Mouse (Mus musculus): ENCODE results near the gene Dnali1. TPM values are rescaled to one million over a fixed set of nuclear protein-coding genes. Genes with fewer than 3 reads are reported as not detected.

Gene Dnali1
- 0.10 TPM in 1 of 2 replicates, not detected in the other for polyA plus RNA-seq (2016; fragmentation: Nextera tagmentation; extraction: Ambion mirVana)

DNA sequence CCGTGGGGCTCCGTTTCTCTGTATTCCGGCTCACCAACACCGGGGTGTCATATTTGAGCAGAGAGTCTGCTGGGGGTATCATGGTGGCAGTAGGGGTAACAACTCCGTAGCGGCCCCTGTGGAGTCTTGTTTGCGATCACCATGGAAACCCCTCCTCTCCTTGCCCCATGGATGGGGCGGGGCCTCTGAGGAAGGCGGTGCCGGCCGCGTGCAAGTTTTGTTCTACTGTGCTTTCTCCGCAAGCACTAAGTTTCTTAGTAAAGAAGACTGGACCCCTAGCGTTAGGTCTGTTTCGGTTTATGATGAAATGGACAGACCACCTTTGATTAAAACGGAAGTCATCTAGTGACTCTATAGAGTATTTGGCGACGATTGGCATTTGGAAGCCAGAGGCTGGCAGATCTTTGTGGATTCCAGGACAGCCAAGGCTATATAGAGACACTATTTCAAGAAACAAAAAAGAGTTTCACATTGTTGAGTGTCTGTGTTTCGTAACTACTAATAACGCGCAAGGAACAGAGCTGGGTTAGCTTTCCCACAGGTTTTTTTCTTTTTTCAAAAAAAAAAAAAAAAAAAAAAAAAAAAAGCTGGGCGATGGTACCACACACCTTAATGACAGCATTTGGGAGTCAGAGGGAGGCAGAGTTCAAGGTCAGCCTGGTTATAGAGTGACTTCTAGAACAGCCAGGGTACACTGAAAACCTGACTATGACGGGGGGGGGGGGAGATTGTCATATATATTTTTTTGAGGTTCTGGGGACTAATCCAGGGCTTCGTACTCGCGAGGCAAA is at the start of gene Dnali1:
Gene Dnali1, minus strand, starts transcription at position 187 of the 791 bp plus-strand sequence.
- peak within 1 kb of the TSS; percentile 93 for H3K4me2 ChIP-seq
- no peaks in the 10 kb centered on the region for H3K9me3 ChIP-seq (replicated peaks)
- H3K27ac ChIP-seq: peak within 1 kb of the TSS; percentile 83
- no peak; the same call in 1 of the 2 replicates for ATAC-seq
- H3K36me3 ChIP-seq: peaks cover 32% of the 10 kb centered on the region
- peaks cover 11% of the 10 kb centered on the region; the same call in 1 of the 2 replicates for H3K27me3 ChIP-seq (replicated peaks)
- H3K4me1 ChIP-seq: peaks cover 24% of the 10 kb centered on the region
- peak within 1 kb of the TSS; percentile 96 for H3K4me3 ChIP-seq
- 3% methylated on average over 26 of the region's 26 CpGs for WGBS (ENCODE audit: insufficient replicate concordance)
- H3K9ac ChIP-seq: peak within 1 kb of the TSS; percentile 89

- Histone ChIP-seq H3K4me2 (no peak overlapping the region), H3K9me3 (replicated peaks) (no peaks in the 10 kb centered on the region), H3K27ac (peak overlapping the region; percentile 17; the same call in 1 of the 2 replicates), H3K4me3 (no peak overlapping the region), H3K4me1 (peaks cover 55% of the 10 kb centered on the region), H3K9ac (no peak overlapping the region), H3K27me3 (replicated peaks) (no peaks in the 10 kb centered on the region), H3K36me3 (peaks cover 27% of the 10 kb centered on the region)
- no peak for ATAC-seq
- 69% methylated on average over 4 of the region's 4 CpGs for WGBS (ENCODE audit: insufficient replicate concordance)
Observed at GRCm38 (mm10) chr4:125115081-125115480, 49.6 kb upstream of the Dnali1 start.

DNA sequence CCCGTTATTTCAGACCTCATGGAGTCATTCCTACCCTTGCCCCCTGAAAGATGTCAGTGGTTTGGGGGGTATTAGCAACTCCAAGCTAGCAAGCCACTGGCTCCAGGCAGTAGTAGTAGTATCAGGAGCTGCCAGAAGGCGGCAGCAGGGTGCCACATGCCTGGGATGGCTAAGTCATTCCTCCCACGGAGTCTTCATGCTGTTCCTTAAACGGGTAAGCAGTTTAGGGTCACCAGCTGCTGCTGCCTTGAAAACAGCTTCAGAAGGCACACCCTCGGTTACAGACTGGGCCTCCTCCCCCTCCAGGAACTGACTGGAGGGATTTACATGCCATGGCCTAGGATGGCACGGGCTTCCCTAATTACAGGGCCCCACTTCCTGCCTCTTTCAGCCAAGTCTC is 49.1 kb upstream of the Dnali1 start:
- Histone ChIP-seq H3K9me3 (replicated peaks) (no peaks in the 10 kb centered on the region), H3K4me1 (peaks cover 55% of the 10 kb centered on the region), H3K27ac (peak overlapping the region; percentile 17; the same call in 1 of the 2 replicates), H3K36me3 (peaks cover 27% of the 10 kb centered on the region), H3K4me2 (no peak overlapping the region), H3K4me3 (no peak overlapping the region), H3K27me3 (replicated peaks) (no peaks in the 10 kb centered on the region), H3K9ac (no peak overlapping the region)
- WGBS (ENCODE audit: insufficient replicate concordance): 8% methylated on average over 6 of the region's 6 CpGs
- peak; percentile 36; the same call in 1 of the 2 replicates for ATAC-seq

DNA sequence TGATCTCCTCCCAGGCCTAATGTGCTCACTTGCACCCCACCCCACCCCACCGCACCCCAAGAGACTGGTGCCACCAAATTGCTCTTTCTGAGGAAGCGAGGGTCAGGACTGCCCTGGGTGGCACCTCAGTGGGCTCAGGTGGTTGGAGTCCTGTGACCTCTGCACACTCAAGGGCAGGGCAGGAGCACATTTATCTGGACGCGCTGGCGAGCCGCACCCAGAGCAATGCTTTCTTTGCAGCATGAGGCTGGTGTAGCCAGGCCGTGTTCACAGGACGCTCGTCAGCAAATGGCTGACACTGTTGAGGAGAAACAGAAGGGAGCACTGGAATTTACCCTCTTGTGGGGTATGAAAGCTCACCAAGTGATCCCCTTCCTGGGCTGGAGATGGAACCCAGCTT is 39.9 kb upstream of the Dnali1 start:
- WGBS (ENCODE audit: insufficient replicate concordance): 87% methylated on average over 9 of the region's 9 CpGs
- H3K36me3 ChIP-seq: peaks cover 73% of the 10 kb centered on the region
- ATAC-seq: no peak

GRCm38 (mm10) chr4:125101334-125101733 is 35.8 kb upstream of the Dnali1 start:
- H3K27me3 ChIP-seq (replicated peaks): no peaks in the 10 kb centered on the region
- WGBS (ENCODE audit: insufficient replicate concordance): 77% methylated on average over 13 of the region's 13 CpGs
- no peak overlapping the region for H3K4me3 ChIP-seq
- peaks cover 56% of the 10 kb centered on the region for H3K36me3 ChIP-seq
- no peak overlapping the region for H3K27ac ChIP-seq
- no peaks in the 10 kb centered on the region for H3K9me3 ChIP-seq (replicated peaks)
- no peak for ATAC-seq
- H3K9ac ChIP-seq: no peak overlapping the region
- H3K4me2 ChIP-seq: no peak overlapping the region
- H3K4me1 ChIP-seq: no peaks in the 10 kb centered on the region

More for the DNA sequence above, 39.9 kb upstream of the Dnali1 start:
- no peak overlapping the region for H3K4me2 ChIP-seq
- no peak overlapping the region for H3K27ac ChIP-seq
- no peaks in the 10 kb centered on the region for H3K9me3 ChIP-seq (replicated peaks)
- H3K4me3 ChIP-seq: no peak overlapping the region
- no peaks in the 10 kb centered on the region for H3K27me3 ChIP-seq (replicated peaks)
- H3K9ac ChIP-seq: no peak overlapping the region
- no peaks in the 10 kb centered on the region for H3K4me1 ChIP-seq

DNA sequence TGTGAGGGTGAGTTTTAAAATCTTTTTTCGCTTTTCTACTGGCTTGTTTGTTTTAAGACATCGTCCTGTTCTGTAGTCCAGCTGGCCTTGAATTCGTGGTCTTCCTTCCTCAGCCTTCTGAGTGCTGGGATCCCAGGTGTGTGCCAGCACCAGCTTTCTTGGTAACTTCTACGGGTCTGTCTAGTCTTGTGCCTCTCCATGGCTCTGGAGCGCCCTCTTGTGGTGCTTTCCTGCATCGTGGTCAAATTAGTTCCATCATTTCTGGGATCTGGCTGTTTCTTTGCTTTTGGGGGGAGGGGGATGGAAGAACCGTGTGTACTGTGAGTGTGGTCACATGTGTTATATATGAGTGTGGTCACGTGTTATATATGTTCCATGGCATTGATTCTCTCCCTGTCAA is 34.0 kb upstream of the Dnali1 start:
- H3K9ac ChIP-seq: no peak overlapping the region
- no peak overlapping the region for H3K4me3 ChIP-seq
- no peaks in the 10 kb centered on the region for H3K27me3 ChIP-seq (replicated peaks)
- no peaks in the 10 kb centered on the region for H3K4me1 ChIP-seq
- ATAC-seq: peak; percentile 52
- 6% methylated on average over 8 of the region's 8 CpGs for WGBS (ENCODE audit: insufficient replicate concordance)
- H3K4me2 ChIP-seq: no peak overlapping the region
- peaks cover 42% of the 10 kb centered on the region for H3K36me3 ChIP-seq
- no peak overlapping the region for H3K27ac ChIP-seq
- no peaks in the 10 kb centered on the region for H3K9me3 ChIP-seq (replicated peaks)

DNA sequence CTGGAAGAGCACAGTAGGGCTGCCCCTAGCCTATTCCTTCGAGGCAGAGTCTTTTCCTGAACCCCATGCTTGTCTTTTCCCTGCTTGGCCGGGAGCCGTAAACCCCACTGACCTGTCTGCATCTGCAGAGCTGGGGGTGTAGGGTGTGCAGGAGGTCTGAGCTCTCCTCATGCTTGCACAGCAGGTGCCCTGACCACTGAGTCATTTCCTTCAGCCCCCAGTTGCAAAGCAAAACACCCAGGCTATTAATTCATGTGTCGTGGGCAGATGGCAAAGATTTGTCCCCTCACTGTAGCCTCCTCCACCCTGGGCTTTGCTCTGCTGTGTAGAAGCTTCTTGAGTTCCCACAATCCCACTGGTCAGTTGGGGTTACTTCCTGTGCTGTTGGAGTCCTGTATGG is 31.9 kb upstream of the Dnali1 start:
- no peak for ATAC-seq
- no peak overlapping the region for H3K27ac ChIP-seq
- H3K4me2 ChIP-seq: no peak overlapping the region
- 70% methylated on average over 4 of the region's 4 CpGs for WGBS (ENCODE audit: insufficient replicate concordance)
- no peak overlapping the region for H3K9ac ChIP-seq
- no peaks in the 10 kb centered on the region for H3K4me1 ChIP-seq
- no peaks in the 10 kb centered on the region for H3K27me3 ChIP-seq (replicated peaks)
- no peaks in the 10 kb centered on the region for H3K9me3 ChIP-seq (replicated peaks)
- peaks cover 42% of the 10 kb centered on the region for H3K36me3 ChIP-seq
- H3K4me3 ChIP-seq: no peak overlapping the region

DNA sequence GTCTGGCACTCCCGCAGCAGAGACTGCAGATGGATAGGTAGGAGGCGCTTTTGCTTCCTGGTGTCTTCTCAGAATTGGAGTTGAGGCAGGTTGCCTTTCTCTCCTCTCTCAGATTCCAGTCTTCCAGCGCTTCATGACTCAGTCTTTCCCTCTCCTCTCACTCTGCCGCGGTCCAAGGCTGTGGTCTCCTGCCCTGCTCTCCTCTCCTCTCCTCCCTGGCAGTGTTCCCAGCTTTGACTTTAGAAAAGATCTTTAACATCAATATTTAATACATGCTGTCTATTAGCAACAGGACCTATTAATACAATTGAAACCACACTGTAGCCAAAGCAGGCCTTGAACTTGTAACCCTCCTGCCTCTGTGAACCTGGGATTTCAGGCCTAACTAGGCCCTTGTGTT is 30.6 kb upstream of the Dnali1 start:
- no peaks in the 10 kb centered on the region for H3K9me3 ChIP-seq (replicated peaks)
- H3K27ac ChIP-seq: no peak overlapping the region
- 80% methylated on average over 5 of the region's 5 CpGs for WGBS (ENCODE audit: insufficient replicate concordance)
- no peak overlapping the region for H3K4me2 ChIP-seq
- H3K4me3 ChIP-seq: no peak overlapping the region
- ATAC-seq: no peak
- H3K4me1 ChIP-seq: no peaks in the 10 kb centered on the region
- peaks cover 46% of the 10 kb centered on the region for H3K36me3 ChIP-seq
- no peak overlapping the region for H3K9ac ChIP-seq
- no peaks in the 10 kb centered on the region for H3K27me3 ChIP-seq (replicated peaks)

DNA sequence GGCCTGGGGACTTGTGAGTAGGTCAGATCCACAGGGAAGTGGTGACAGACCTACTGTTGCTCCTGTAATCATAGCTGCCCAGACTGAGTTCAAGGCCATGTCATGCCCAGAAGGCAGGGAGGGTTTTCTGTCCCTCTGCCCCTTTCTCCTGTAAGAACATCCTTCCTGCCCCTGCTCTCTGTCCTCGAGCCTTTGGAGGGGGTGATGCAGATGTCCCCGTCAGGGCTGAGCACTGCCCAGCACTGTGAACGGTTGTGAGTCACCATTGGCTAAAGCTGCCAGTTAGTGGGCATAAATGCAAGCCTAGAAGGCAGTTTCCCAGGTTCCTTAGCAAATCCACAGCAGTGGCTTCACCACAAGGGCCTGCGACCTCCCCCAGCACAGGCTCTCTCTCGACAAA is 27.5 kb upstream of the Dnali1 start:
- Histone ChIP-seq H3K9ac (no peak overlapping the region), H3K4me1 (no peaks in the 10 kb centered on the region), H3K27me3 (replicated peaks) (no peaks in the 10 kb centered on the region), H3K4me3 (no peak overlapping the region), H3K27ac (no peak overlapping the region), H3K4me2 (no peak overlapping the region), H3K36me3 (peaks cover 65% of the 10 kb centered on the region), H3K9me3 (replicated peaks) (no peaks in the 10 kb centered on the region)
- no peak for ATAC-seq
- WGBS (ENCODE audit: insufficient replicate concordance): 74% methylated on average over 5 of the region's 5 CpGs

DNA sequence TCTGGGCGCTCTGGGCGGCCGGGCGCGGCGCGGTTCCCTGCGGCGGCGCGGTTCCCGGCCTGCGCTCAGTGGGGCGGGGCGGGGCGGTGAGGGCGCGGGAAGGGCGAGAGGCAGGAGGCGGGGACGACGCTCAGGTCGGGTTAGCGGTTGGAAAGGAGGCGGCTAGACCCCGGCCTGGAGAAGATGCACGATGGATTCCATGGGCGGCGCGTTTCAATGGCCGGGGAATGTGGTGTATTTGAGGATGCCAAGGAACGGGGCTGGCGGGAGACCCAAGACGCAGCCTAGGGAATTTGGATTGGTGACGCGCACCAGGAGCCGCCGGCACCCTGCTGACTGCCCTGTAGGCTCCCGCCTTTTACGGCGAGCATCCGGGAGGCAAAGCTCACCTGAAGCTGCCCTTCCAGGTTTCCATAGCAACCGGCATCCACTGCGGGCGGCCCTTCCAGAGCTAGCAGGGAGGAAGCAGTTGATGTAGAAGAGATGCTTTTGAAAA is 19.9 kb upstream of the Dnali1 start:
- Histone ChIP-seq H3K9ac (peak overlapping the region; percentile 91), H3K27me3 (replicated peaks) (no peaks in the 10 kb centered on the region), H3K4me3 (peak overlapping the region; percentile 88), H3K4me2 (peak overlapping the region; percentile 76), H3K27ac (peak overlapping the region; percentile 95), H3K9me3 (replicated peaks) (no peaks in the 10 kb centered on the region), H3K36me3 (peaks cover 56% of the 10 kb centered on the region), H3K4me1 (peaks cover 31% of the 10 kb centered on the region)
- under 1% methylated on average over 45 of the region's 45 CpGs for WGBS (ENCODE audit: insufficient replicate concordance)
- ATAC-seq: peak; percentile 95

DNA sequence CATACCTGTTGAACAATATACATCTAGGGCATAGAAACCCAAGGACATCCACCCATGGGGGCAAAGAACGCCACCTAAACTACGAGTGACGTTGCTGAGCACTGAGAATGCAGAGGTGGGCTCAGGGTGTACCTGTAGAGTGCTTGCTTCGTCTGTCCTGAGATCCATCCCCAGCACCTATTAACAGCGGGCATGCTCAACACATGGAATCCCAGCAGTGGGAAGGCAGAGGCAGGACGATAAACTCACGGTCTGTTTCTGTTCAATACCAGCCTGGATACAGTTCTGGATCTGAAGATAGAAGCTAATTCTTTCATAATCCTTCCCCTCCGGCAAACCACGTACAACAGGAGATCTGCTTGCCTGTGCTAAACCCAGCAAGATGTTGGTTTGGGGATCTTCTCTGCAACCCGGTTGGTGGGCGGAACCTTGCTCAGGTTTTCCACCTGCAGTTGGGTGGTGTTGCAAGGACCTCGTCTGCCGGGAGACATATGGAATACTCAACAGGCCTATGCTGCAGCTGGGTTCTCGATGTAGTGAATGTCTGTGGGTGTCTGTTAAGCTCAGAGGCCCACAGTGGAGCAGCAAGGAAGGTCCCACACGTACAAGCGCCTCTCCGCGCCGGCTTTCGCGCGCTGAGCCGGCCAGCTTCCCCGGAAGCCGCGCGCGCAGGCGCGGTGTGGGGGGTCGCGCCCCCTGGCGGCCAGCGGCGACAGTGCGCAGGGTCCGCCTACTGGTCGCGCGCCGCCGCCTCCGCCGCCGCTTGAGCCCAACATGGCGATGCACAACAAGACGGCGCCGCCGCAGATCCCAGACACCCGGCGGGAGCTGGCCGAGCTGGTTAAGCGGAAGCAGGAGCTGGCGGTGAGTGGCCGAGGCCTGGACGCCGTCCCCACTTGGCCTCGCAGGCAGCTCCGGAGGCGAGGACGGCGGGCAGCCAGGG is 19.2 kb upstream of the Dnali1 start, which contains the start of gene Meaf6:
Gene Meaf6, plus strand, starts transcription at position 732 of the 943 bp plus-strand sequence.
- 1% methylated on average over 63 of the region's 63 CpGs for WGBS (ENCODE audit: insufficient replicate concordance)
- H3K9me3 ChIP-seq (replicated peaks): no peaks in the 10 kb centered on the region
- H3K9ac ChIP-seq: peak within 1 kb of the TSS; percentile 91
- H3K4me3 ChIP-seq: peak within 1 kb of the TSS; percentile 88
- peaks cover 31% of the 10 kb centered on the region for H3K4me1 ChIP-seq
- peaks cover 48% of the 10 kb centered on the region for H3K36me3 ChIP-seq
- peak within 1 kb of the TSS; percentile 76 for H3K4me2 ChIP-seq
- no peaks in the 10 kb centered on the region for H3K27me3 ChIP-seq (replicated peaks)
- peak; percentile 89 for ATAC-seq
- H3K27ac ChIP-seq: peak within 1 kb of the TSS; percentile 95

Measured in liver, embryonic 12.5 days (tissue).